Mouse (Mus musculus) CD4-positive, CD25-positive, alpha-beta regulatory T cell, adult 9 weeks (primary cell): Measurements from ENCODE around the gene Vwf. TPM values are rescaled to one million over a fixed set of nuclear protein-coding genes. Genes with fewer than 3 reads are reported as not detected.

ENCODE experiments used
- polyA plus RNA-seq: library from polyadenylated mRNA; unstranded; fragments of 100-300 nt; shearing (Covaris generic); gene quantifications from one replicate; pipeline ENCODE4 v1.2.1, GENCODE M21; 2017

The Vwf gene
- not detected for polyA plus RNA-seq

GRCm38 (mm10) chr6:125546474-125546873 is at the start of gene Vwf:
TSS of gene Vwf (plus strand) at chr6:125546774.

DNA sequence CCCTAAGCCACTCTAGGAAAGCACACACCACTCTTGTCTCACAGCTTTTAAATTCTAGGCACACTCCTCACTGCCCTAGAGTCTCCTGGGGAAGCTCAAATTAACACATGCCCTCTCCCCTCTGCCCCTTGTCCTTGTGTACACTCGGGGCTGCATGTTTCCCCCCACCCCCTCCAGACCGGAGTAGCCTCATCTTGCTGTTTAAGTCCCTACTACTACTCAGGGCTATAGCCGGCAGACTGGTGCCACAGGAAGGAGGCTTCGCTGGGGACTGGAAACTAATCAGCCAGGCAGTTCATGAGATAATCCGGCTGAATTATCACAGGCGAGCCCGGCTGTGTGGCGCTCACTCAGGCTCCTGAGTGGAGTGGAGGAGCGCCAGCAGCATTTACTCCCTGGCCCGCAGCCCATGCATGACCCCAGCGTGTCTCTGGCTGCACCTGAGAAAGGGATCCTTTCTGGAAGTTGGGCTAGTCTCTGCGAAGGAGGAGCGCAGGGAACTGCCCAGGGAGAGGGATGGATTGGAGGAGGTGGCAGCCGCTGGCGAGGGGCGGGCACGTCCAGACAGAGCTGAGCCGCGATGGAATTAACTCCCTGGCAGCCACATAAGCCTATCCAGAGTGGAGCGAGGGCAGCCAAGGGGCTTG is 143.6 kb downstream of the Vwf start, which contains the start of gene Ano2:
Gene Ano2 (plus strand): TSS at position 363 of the 647 bp plus-strand sequence.

Other genes starting within 250 kb of the Vwf start
- 0.35 TPM for gene Ltbr, start 232.9 kb upstream of the Vwf start, polyA plus RNA-seq
- not detected for gene Scnn1a, start 226.1 kb upstream of the Vwf start, polyA plus RNA-seq
- gene Tnfrsf1a, start 197.4 kb upstream of the Vwf start, polyA plus RNA-seq = 59.6 TPM
- gene Plekhg6, start 166.0 kb upstream of the Vwf start, polyA plus RNA-seq = 0.21 TPM
- gene Cd9, start 52.0 kb upstream of the Vwf start, polyA plus RNA-seq = 146 TPM
- gene Ano2, start 143.6 kb downstream of the Vwf start, polyA plus RNA-seq = not detected